Mouse (Mus musculus) C2C12 (cell line): Measurements from ENCODE around the gene Trcg1. TPM values are rescaled to one million over a fixed set of nuclear protein-coding genes. Genes with fewer than 3 reads are reported as not detected.
"Not testable (repeated sequence)": the region's sequence is repeated elsewhere in the genome, so short reads cannot be mapped to it uniquely, and the experiment has no call there.

Experiments used
- H3K27me3 ChIP-seq: one replicate; pipeline ENCODE4 v1.6.1; 2011; ENCODE audit not compliant: control insufficient read depth, insufficient read depth, insufficient read length
- H3K36me3 ChIP-seq: one replicate; pipeline ENCODE4 v1.6.1; 2011; ENCODE audit not compliant: control insufficient read depth, insufficient read depth
- H3K4me3 ChIP-seq: one replicate; pipeline ENCODE4 v1.5.1; 2011; ENCODE audit warnings: mild to moderate bottlenecking, control low read depth; ENCODE audit not compliant: poor library complexity, insufficient read depth, severe bottlenecking
- H3K79me2 ChIP-seq: one replicate; pipeline ENCODE4 v1.6.1; 2011; ENCODE audit not compliant: control insufficient read depth, insufficient read depth
- H3K79me3 ChIP-seq: one replicate; pipeline ENCODE4 v1.6.1; 2011; ENCODE audit warnings: low read depth, control low read depth
- H3ac ChIP-seq: one replicate; pipeline ENCODE3; 2011; ENCODE audit warnings: low read depth; ENCODE audit not compliant: control insufficient read depth, insufficient read length
- CEBPB ChIP-seq: IDR thresholded peaks from one replicate; pipeline ENCODE4 v1.6.1; 2011; ENCODE audit warnings: low read depth, mild to moderate bottlenecking, control low read depth, moderate library complexity
- CTCF ChIP-seq: IDR thresholded peaks from one replicate; pipeline ENCODE4 v1.5.1; 2011; ENCODE audit not compliant: control insufficient read depth, insufficient read depth, insufficient read length
- FOSL1 ChIP-seq: IDR thresholded peaks from one replicate; pipeline ENCODE4 v1.8.0; 2011; ENCODE audit warnings: mild to moderate bottlenecking, low read length; ENCODE audit not compliant: poor library complexity, insufficient read depth, severe bottlenecking
- MAX ChIP-seq: IDR thresholded peaks from one replicate; pipeline ENCODE4 v1.6.1; 2011; ENCODE audit warnings: mild to moderate bottlenecking, control low read depth
- MYOD1 ChIP-seq: IDR thresholded peaks from one replicate; pipeline ENCODE4 v1.6.1; 2011; ENCODE audit warnings: low read depth; ENCODE audit not compliant: control insufficient read depth, insufficient read length
- MYOG ChIP-seq: IDR thresholded peaks from one replicate; pipeline ENCODE4 v1.6.1; 2011; ENCODE audit not compliant: control insufficient read depth, insufficient read length; ENCODE audit errors: extremely low read depth
- USF1 ChIP-seq: IDR thresholded peaks from one replicate; pipeline ENCODE4 v1.6.1; 2011; ENCODE audit warnings: low read depth, mild to moderate bottlenecking, control low read depth, moderate library complexity
- long read RNA-seq, 2 experiments: library from polyadenylated mRNA; unstranded; transcript quantifications; one replicate each; pipeline ENCODE4 v2.0.0; 2019 to 2020
- polyA plus RNA-seq: library from polyadenylated mRNA; unstranded; fragments of >200 nt; fragmentation: generic; extraction: Trizol; gene quantifications from one replicate; pipeline ENCODE4 v1.2.1, GENCODE M21; 2012; ENCODE audit warnings: missing spikeins

Gene Trcg1
- not detected for polyA plus RNA-seq
- long read RNA-seq, experiment 1 = 0 reads
- long read RNA-seq, experiment 2 = 0 reads

GRCm38 (mm10) chr9:57236256-57236655, at the start of gene Trcg1:
Gene Trcg1 (plus strand): TSS chr9:57236556.
- Histone ChIP-seq H3K36me3 (no peaks in the 10 kb centered on the region), H3K4me3 (no peak within 1 kb of the TSS), H3K79me3 (no peaks in the 10 kb centered on the region), H3ac (no peak within 1 kb of the TSS), H3K27me3 (no peaks in the 10 kb centered on the region), H3K79me2 (no peaks in the 10 kb centered on the region)
- TF ChIP-seq FOSL1 (no peak), CEBPB (no peak), MYOD1 (no peak), CTCF (no peak), MAX (no peak), MYOG (no peak)

- Histone ChIP-seq H3K27me3 (no peaks in the 10 kb centered on the region), H3K36me3 (no peaks in the 10 kb centered on the region), H3ac (no peak overlapping the region), H3K79me2 (no peaks in the 10 kb centered on the region), H3K79me3 (no peaks in the 10 kb centered on the region), H3K4me3 (no peak overlapping the region)
- TF ChIP-seq FOSL1 (no peak), MYOD1 (no peak), MYOG (no peak), CTCF (no peak), MAX (no peak)
These were observed 39.6 kb upstream of the Trcg1 start for GRCm38 (mm10) chr9:57196708-57197107.

GRCm38 (mm10) chr9:57197414-57197813, 38.9 kb upstream of the Trcg1 start:
- Histone ChIP-seq H3K79me3 (no peaks in the 10 kb centered on the region), H3K27me3 (no peaks in the 10 kb centered on the region), H3ac (no peak overlapping the region), H3K79me2 (no peaks in the 10 kb centered on the region), H3K36me3 (no peaks in the 10 kb centered on the region), H3K4me3 (no peak overlapping the region)
- TF ChIP-seq CTCF = no peak
- no peak for TF ChIP-seq USF1
- no peak for TF ChIP-seq MYOD1
- TF ChIP-seq MYOG = no peak
- TF ChIP-seq FOSL1 = no peak
- TF ChIP-seq MAX = no peak
- no peak for TF ChIP-seq CEBPB

GRCm38 (mm10) chr9:57202981-57203380, 33.4 kb upstream of the Trcg1 start:
- Histone ChIP-seq H3K79me3 (no peaks in the 10 kb centered on the region), H3K36me3 (no peaks in the 10 kb centered on the region), H3K4me3 (no peak overlapping the region), H3K79me2 (no peaks in the 10 kb centered on the region), H3K27me3 (no peaks in the 10 kb centered on the region), H3ac (no peak overlapping the region)
- TF ChIP-seq FOSL1 = no peak
- TF ChIP-seq USF1 = no peak
- no peak for TF ChIP-seq CEBPB
- no peak for TF ChIP-seq MAX
- TF ChIP-seq CTCF = no peak
- no peak for TF ChIP-seq MYOG
- no peak for TF ChIP-seq MYOD1

- not testable (repeated sequence) for H3K79me3 ChIP-seq, H3K36me3 ChIP-seq, H3K27me3 ChIP-seq, H3K79me2 ChIP-seq, H3ac ChIP-seq, H3K4me3 ChIP-seq
These were observed 32.8 kb upstream of the Trcg1 start for GRCm38 (mm10) chr9:57203571-57203970.

- no peaks in the 10 kb centered on the region for H3K79me3 ChIP-seq
- H3K36me3 ChIP-seq = no peaks in the 10 kb centered on the region
- H3ac ChIP-seq = no peak overlapping the region
- no peaks in the 10 kb centered on the region for H3K27me3 ChIP-seq
- no peak overlapping the region for H3K4me3 ChIP-seq
- no peaks in the 10 kb centered on the region for H3K79me2 ChIP-seq
- TF ChIP-seq USF1 = no peak
- no peak for TF ChIP-seq FOSL1
- no peak for TF ChIP-seq MAX
- TF ChIP-seq CEBPB = no peak
- no peak for TF ChIP-seq MYOD1
- TF ChIP-seq MYOG = no peak
These were observed 29.5 kb upstream of the Trcg1 start for GRCm38 (mm10) chr9:57206896-57207295.

GRCm38 (mm10) chr9:57209316-57209715, 27.0 kb upstream of the Trcg1 start:
- H3ac ChIP-seq = no peak overlapping the region
- no peaks in the 10 kb centered on the region for H3K79me2 ChIP-seq
- no peaks in the 10 kb centered on the region for H3K79me3 ChIP-seq
- H3K36me3 ChIP-seq = no peaks in the 10 kb centered on the region
- TF ChIP-seq MYOG (no peak), USF1 (no peak), CTCF (no peak), MAX (no peak), CEBPB (no peak), FOSL1 (no peak), MYOD1 (no peak)
- no peak overlapping the region for H3K4me3 ChIP-seq
- no peaks in the 10 kb centered on the region for H3K27me3 ChIP-seq
